Mouse (Mus musculus) ovary, adult 2 months (tissue): ENCODE results near the gene Rere. TPM values are rescaled to one million over a fixed set of nuclear protein-coding genes. Genes with fewer than 3 reads are reported as not detected.

Experiments
- polyA plus RNA-seq: library from polyadenylated mRNA; depleted of rRNA; stranded (reverse); fragments of >200 nt; gene quantifications from 2 replicates; pipeline ENCODE4 v1.2.3, GENCODE M21; 2012; rRNA removed

Gene Rere
- polyA plus RNA-seq: 25.8 and 39.7 TPM in 2 replicates

GRCm38 (mm10) chr4:150281018-150281761, at the start of gene Rere:
Gene Rere, plus strand, starts transcription at chr4:150281646.

GRCm38 (mm10) chr4:150236521-150237481, 44.6 kb upstream of the Rere start, which contains the start of gene Eno1:
Gene Eno1, plus strand, starts transcription at chr4:150236721.

GRCm38 (mm10) chr4:150651390-150652277, 370.2 kb downstream of the Rere start, which contains the start of gene Slc45a1:
Gene Slc45a1, minus strand, starts transcription at chr4:150652174.

Other genes starting within 250 kb of the Rere start
- 3.7 and 4.4 TPM in 2 replicates for gene Gpr157, start 194.3 kb upstream of the Rere start, polyA plus RNA-seq
- 3.5 and 3.6 TPM in 2 replicates for gene Slc2a5, start 162.4 kb upstream of the Rere start, polyA plus RNA-seq
- gene Slc2a7, start 132.7 kb upstream of the Rere start, polyA plus RNA-seq: 0.09 TPM in 1 of 2 replicates, not detected in the other
- gene Car6, start 80.3 kb upstream of the Rere start, polyA plus RNA-seq: not detected in 2 replicates
- gene Eno1, start 44.9 kb upstream of the Rere start, polyA plus RNA-seq: 258 and 379 TPM in 2 replicates